Mouse (Mus musculus) heart, postnatal 36 days (tissue): ENCODE data around the gene Slc35g3. TPM values are rescaled to one million over a fixed set of nuclear protein-coding genes. Genes with fewer than 3 reads are reported as not detected.

Source experiments
- DNase-seq, 2 experiments: peaks; one replicate each; pipeline ENCODE4 v3.0.0; 2021 to 2022
- intact Hi-C: fragments of 180-260 bp; cut with DNase I; formaldehyde crosslinking; loops from one replicate; pipeline ENCODE4 v1.15.1; 2025
- total RNA-seq, 2 experiments: library from RNA; stranded (reverse); gene quantifications; 2 replicates each; pipeline ENCODE4 v1.2.3; 2021

The Slc35g3 gene
- total RNA-seq, 2 experiments from 2014 or later: not detected

DNA sequence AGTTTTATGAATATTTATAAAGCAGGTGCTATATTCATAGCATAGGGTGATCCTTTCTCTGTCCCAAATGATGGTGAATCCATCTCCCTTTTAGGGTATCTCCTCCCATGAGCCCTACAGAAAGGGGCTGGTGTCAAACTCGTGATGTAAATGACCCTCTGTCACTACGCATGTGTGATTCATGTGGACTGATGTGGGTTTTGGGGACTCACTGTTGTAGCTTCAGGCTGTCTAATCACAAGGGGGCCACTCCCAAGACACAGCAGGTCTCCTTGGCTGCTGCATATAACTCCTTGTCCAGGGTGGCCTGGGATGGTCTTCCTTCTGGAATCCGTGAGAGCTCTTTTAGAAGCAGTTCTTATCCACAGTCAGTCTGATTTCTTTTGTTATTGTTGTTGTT lies 51.3 kb downstream of the Slc35g3 start:
- intact Hi-C loops: no loop called here
- DNase-seq: no peak

Other genes starting within 250 kb of the Slc35g3 start
- under 1 TPM; 0.33 to 0.57 TPM for gene Dnah2, start 212.9 kb downstream of the Slc35g3 start, total RNA-seq
- 10 to 100 TPM; 77.4 to 98.0 TPM for gene Efnb3, start 201.8 kb downstream of the Slc35g3 start, total RNA-seq
- 1 to 10 TPM; 5.1 to 6.3 TPM for gene Wrap53, start 181.7 kb downstream of the Slc35g3 start, total RNA-seq
- 10 to 100 TPM; 13.9 to 17.0 TPM for gene Trp53, start 181.6 kb downstream of the Slc35g3 start, total RNA-seq
- 10 to 100 TPM; 20.9 to 22.5 TPM for gene Atp1b2, start 156.0 kb downstream of the Slc35g3 start, total RNA-seq
- gene Shbg, start 144.1 kb downstream of the Slc35g3 start, total RNA-seq: not detected
- 1 to 10 TPM; 3.7 to 4.1 TPM for gene Sat2, start 139.9 kb downstream of the Slc35g3 start, total RNA-seq
- 10 to 100 TPM; 87.3 to 98.6 TPM for gene Fxr2, start 129.0 kb downstream of the Slc35g3 start, total RNA-seq
- not detected for gene Sox15, start 106.7 kb downstream of the Slc35g3 start, total RNA-seq
- 10 to 100 TPM; 14.9 to 16.2 TPM for gene Mpdu1, start 99.3 kb downstream of the Slc35g3 start, total RNA-seq
- gene Cd68, start 95.8 kb downstream of the Slc35g3 start, total RNA-seq: 1 to 10 TPM; 8.7 to 9.1 TPM
- gene Eif4a1, start 89.5 kb downstream of the Slc35g3 start, total RNA-seq: 100 to 1,000 TPM; 188 to 222 TPM
- gene Senp3, start 79.9 kb downstream of the Slc35g3 start, total RNA-seq: 10 to 100 TPM; 30.4 to 31.8 TPM
- gene Tnfsf13, start 76.2 kb downstream of the Slc35g3 start, total RNA-seq: 1 to 10 TPM; 1.4 to 2.4 TPM
- 10 to 100 TPM; 16.3 to 21.0 TPM for gene Tnfsf12, start 66.1 kb downstream of the Slc35g3 start, total RNA-seq
- 1 to 10 TPM; 4.4 to 4.6 TPM for gene Tnfsfm13, start 65.9 kb downstream of the Slc35g3 start, total RNA-seq
- 10 to 100 TPM; 30.1 to 35.4 TPM for gene Polr2a, start 3.3 kb downstream of the Slc35g3 start, total RNA-seq
- gene Zbtb4, start 3.9 kb upstream of the Slc35g3 start, total RNA-seq: 10 to 100 TPM; 39.0 to 43.1 TPM
- 1 to 10 TPM; 3.6 to 4.3 TPM for gene Chrnb1, start 34.0 kb upstream of the Slc35g3 start, total RNA-seq
- gene Fgf11, start 39.9 kb upstream of the Slc35g3 start, total RNA-seq: 1 to 10 TPM; 2.4 to 3.0 TPM
- gene Tmem102, start 43.7 kb upstream of the Slc35g3 start, total RNA-seq: under 1 TPM; 0.41 to 0.56 TPM
- gene Gm39566, start 53.3 kb upstream of the Slc35g3 start, total RNA-seq: not detected
- not detected for gene Spem2, start 56.5 kb upstream of the Slc35g3 start, total RNA-seq
- not detected for gene Spem1, start 60.2 kb upstream of the Slc35g3 start, total RNA-seq
- 1 to 10 TPM; 4.6 to 4.8 TPM for gene Nlgn2, start 75.8 kb upstream of the Slc35g3 start, total RNA-seq
- gene Tmem256, start 76.5 kb upstream of the Slc35g3 start, total RNA-seq: 100 to 1,000 TPM; 189 to 220 TPM
- 10 to 100 TPM; 24.6 to 26.7 TPM for gene Plscr3, start 84.4 kb upstream of the Slc35g3 start, total RNA-seq
- gene Tnk1, start 96.8 kb upstream of the Slc35g3 start, total RNA-seq: under 1 TPM; 0.08 to 0.11 TPM
- not detected for gene Tmem95, start 116.0 kb upstream of the Slc35g3 start, total RNA-seq
- gene Kctd11, start 119.4 kb upstream of the Slc35g3 start, total RNA-seq: 1 to 10 TPM; 2.6 to 2.8 TPM
- under 1 TPM; 0.78 to 0.89 TPM for gene Acap1, start 133.6 kb upstream of the Slc35g3 start, total RNA-seq
- gene 2810408A11Rik, start 139.0 kb upstream of the Slc35g3 start, total RNA-seq: under 1 TPM; 0.73 to 0.89 TPM
- gene Neurl4, start 139.1 kb upstream of the Slc35g3 start, total RNA-seq: 10 to 100 TPM; 40.2 to 47.4 TPM
- gene Gps2, start 151.9 kb upstream of the Slc35g3 start, total RNA-seq: 10 to 100 TPM; 28.2 to 32.1 TPM
- 100 to 1,000 TPM; 420 to 449 TPM for gene Eif5a, start 160.0 kb upstream of the Slc35g3 start, total RNA-seq
- 10 to 100 TPM; 18.4 to 20.3 TPM for gene Ybx2, start 173.8 kb upstream of the Slc35g3 start, total RNA-seq
- gene Slc2a4, start 186.2 kb upstream of the Slc35g3 start, total RNA-seq: 100 to 1,000 TPM; 385 to 406 TPM
- not detected for gene Cldn7, start 202.8 kb upstream of the Slc35g3 start, total RNA-seq
- 100 to 1,000 TPM; 160 to 169 TPM for gene Ctdnep1, start 219.2 kb upstream of the Slc35g3 start, total RNA-seq
- 10 to 100 TPM; 47.0 to 47.4 TPM for gene Elp5, start 220.5 kb upstream of the Slc35g3 start, total RNA-seq
- 100 to 1,000 TPM; 306 to 329 TPM for gene Gabarap, start 229.2 kb upstream of the Slc35g3 start, total RNA-seq
- gene Phf23, start 233.8 kb upstream of the Slc35g3 start, total RNA-seq: 10 to 100 TPM; 23.1 to 23.4 TPM
- 1 to 10 TPM; 5.0 to 6.1 TPM for gene Dvl2, start 238.6 kb upstream of the Slc35g3 start, total RNA-seq